Mouse (Mus musculus) brain, embryonic 18.5 days (tissue): ENCODE results near the gene Minos1.

ENCODE experiments used
- DNase-seq: peaks from one replicate; pipeline ENCODE4 v3.0.0-alpha.2; 2012; ENCODE audit warnings: low read depth, low spot score

The Minos1 gene

GRCm38 (mm10) chr4:139130701-139131549 is at the start of gene Minos1:
TSS of gene Minos1 (minus strand) at chr4:139131113.
- peak; percentile 92 for DNase-seq

DNA sequence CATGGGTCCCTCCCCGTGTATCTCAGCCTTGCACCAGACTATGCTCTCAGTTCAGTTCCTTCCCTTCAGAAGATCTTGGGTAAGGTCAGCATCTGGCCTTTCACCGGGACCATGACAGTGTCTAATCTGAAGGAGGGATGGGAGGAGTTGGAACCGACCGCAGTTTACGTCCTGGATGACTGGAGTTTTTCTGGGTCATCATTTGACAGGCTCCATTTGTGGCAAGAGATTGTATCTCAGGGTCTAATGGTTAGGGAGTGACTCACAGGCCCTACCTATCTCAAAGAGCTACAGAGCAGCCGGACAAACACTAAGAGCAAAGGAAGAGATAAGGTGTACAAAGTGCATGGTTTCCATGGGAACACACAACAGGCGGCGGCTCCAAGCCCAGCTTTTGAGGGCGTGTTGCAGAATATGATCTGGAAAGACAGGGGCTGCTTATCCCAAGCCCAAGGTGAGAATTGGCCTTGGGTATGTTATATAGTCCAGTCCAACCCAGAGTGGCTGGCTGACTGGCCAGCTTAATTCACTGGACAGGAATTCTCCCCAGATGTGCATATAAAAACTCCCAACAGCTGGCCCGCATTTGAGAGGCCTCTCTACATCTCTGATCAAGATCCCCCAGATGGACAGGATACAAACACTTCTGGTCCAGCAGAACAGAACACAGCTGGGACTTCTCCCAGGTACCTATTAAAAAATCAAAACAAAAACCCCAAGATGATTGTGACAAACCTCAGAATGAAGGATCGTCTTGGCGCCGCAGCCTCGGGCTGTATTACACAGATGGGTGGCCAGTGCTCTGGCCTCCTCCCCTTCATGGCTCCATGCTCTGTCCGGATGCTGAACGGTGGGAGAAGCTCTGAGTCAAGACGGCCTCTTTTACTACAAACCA is 49.1 kb upstream of the Minos1 start:
- DNase-seq: no peak

DNA sequence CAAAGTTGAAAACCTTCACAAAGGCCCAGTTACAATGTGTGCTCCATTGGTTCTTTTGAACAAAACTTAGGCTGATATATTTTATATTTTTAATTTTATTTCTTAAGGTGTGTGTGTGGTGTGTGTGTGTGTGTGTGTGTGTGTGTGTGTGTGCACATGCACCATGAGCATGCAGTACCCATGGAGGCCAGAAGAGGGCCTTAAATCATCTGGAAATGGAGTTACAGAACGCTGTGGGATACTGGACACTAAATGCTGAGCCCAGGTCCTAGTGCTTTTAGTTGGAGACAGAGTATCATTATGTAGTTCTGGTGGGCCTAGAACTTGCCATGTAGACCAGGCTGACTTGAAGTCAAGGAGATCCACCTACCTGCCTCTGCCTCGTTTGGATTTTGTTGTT is 48.3 kb upstream of the Minos1 start:
- DNase-seq: no peak

DNA sequence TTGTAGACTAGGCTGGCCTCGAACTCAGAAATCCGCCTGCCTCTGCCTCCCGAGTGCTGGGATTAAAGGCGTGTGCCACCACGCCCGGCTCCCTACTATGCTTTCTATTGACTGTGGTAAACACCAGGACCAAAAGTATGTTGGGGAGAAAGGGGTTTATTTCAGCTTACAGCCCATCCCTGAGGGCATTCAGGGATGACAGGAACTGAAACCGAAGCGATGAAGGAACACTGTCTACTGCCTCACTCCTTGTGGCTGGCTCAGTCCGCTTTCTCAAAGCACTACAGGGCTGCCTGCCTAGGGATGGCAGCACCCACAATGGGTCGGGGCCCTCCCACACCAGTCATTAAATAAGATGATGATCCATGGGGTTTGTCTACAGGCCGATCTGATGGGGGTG is 47.5 kb upstream of the Minos1 start:
- DNase-seq: no peak

GRCm38 (mm10) chr4:139177921-139178320 is 47.0 kb upstream of the Minos1 start:
- no peak for DNase-seq

- DNase-seq: no peak
Measured at GRCm38 (mm10) chr4:139176023-139176422, 45.1 kb upstream of the Minos1 start.

DNA sequence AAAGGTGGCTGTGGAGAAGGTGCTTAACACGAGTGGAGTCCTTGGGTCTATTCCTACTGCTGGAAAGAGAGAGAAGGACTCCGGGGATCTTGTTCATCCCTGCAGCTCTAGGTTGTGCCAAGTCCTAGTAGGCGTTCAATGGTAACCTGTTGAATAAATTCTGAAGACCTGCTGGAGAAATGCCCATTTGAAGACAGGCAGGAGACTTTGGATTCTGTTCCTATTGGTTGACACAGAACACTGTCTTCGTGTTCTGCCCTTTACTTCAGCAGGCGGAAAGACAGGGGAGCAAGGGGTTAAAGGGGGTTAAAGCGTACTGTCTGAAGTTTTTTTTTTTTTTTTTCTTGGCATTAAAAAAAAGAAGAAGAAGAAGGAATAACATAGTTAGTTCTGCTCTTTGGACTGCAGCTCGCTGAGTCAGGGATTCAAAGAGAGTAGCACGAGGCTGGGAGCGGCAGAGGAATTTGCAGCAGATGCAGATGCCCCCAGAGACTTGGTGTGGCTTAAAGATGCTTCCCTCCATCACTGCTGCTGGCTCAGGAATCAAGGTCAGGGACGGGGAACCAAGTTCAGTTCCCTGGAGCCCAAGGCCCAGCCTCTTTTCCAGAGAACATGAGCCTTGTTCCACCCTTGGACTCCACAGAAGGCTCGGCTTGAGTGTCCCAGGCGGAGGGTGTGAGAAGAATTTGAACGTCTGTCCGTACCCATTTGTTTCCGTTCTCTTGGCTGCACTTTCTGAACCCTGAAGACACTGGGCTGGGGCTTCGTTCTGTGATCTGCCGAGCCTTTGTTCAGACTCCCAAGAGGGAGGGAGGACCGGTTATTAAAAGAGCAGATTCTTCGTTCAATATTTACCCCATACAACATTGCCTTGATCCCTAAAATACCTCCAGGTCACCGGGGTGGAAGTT is 44.4 kb upstream of the Minos1 start:
- no peak for DNase-seq

GRCm38 (mm10) chr4:139169748-139170279 is 38.9 kb upstream of the Minos1 start:
- no peak for DNase-seq

DNA sequence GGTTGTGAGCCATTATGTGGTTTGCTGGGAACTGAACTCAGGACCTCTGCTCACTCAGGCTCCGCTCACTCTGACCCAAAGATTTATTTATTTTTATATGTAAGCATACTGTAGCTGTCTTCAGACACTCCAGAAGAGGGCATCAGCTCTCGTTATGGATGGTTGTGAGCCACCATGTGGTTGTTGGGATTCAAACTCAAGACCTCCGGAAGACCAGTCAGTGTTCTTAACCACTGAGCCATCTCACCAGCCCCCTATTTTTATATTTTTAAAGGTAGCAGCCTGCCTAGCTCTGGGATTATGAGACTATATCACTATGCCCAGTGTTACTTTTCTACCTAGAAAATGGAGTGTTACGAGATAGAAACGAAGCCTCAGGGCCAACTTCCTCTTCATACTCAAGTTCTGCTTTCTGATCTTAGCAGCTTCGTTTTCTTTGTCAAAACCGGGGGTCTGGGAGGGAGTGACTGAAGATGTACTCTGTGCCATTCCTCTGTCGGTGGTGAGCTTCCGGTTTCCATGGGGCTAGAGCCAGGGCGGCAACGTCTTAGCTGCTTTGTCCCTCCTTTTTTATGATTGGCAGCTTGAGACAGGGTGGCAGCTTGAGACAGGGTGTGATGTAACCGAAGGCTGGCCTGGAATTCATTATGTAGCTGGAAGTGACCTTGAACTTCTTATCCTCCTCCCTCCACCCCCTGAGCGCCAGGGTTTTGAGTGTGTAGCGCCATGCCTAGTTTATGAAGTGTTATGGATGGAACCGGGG is 38.3 kb upstream of the Minos1 start:
- DNase-seq: no peak

DNA sequence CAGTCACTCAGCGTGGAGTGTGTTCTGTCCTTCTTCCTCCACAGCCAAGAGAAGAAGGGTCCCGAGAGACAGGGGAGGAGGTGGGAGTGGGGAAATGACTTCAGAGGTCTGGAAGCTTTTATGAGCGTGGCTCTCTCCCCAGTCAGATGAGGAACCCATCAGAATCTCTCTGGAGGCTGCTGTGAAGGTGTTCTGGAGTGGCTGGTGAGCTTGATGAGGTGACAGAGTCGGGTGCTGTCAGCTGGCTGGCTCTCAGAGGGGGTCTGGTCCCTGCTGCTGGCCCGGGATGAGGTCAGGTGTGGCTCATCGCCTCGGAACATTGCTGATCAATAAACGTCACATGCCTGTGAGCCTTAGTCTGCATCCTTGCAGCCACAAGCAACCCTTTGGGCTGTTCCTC is 36.2 kb upstream of the Minos1 start:
- no peak for DNase-seq

DNA sequence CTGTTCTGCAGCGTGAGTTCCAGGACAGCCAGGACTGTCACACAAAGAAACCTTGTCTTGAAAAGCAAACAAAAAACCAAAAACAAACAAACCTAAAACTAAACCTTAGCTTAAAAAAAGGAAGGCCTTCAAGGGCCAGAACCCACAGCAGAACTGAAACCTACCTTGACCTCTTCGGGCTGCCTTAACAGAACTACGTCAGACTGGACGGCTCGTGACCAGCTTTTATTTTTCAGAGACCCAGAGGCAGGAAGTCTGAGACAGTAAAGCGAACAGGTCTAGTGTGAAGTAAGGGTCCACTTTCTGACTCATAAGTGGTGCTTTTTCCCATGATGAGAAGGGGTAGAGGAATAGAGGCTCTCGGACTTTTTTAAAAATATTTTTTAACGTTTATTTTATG is 35.3 kb upstream of the Minos1 start:
- DNase-seq: no peak

- DNase-seq: no peak
Measured at GRCm38 (mm10) chr4:139165259-139165658, 34.3 kb upstream of the Minos1 start.

GRCm38 (mm10) chr4:139164082-139164481 is 33.2 kb upstream of the Minos1 start:
- DNase-seq: no peak

GRCm38 (mm10) chr4:139161076-139161475 is 30.2 kb upstream of the Minos1 start:
- no peak for DNase-seq

DNA sequence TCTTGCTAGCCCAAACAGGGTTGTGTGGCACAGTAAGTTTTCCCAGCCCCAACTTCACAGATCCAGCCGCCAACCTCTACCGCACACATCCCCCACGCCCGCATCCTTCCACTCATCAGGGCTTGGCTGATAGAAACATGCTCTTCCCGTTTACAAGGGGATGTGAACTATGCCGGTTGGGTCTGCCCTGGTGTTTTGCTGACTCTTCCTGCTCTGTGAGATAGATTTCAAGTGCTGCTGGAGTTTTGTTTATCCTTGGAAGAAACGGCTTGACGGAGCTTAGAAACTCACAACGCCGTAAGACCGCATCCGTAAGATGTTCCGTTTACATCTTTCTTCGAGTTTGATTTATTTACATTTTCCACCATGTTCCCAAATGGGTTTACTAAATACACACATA is 27.4 kb upstream of the Minos1 start:
- no peak for DNase-seq

DNA sequence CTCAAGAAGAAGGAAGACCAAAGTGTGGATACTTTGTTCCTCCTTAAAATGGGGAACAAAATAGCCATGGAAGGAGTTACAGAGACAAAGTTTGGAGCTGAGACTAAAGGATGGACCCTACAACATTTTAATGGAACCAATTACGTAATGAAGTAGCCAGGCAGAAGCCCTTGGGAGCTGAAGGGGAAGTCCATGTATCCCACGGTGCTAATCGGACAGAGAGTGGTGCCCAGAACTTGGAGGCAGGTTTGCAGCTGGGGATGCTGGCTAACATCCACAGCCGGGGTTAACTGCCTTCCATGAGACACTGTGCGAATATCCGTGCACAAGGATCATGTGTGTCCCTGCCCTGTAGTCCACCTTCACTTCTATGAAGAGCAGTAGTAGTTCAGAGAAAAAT is 25.6 kb upstream of the Minos1 start:
- no peak for DNase-seq

- no peak for DNase-seq
Measured at GRCm38 (mm10) chr4:139154576-139155307, 23.8 kb upstream of the Minos1 start.

DNA sequence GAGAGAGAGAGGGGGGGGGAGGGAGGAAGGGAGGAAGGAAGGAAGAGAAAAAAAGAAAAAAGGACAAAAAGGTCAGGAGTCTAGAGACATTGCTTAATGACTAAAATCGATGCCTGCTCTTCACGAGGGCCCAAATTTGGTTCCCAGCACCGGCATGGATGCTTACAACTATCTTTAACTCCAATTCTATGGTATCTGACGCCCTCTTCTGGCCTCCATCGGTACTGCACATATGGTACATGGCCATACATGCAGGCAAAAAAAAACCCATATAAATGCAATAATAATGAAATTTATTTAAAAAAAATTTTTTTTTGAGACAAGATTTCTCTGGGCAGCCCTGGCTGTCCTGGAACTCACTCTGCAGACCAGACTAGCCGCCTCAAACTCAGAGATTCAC is 20.5 kb upstream of the Minos1 start:
- DNase-seq: no peak

GRCm38 (mm10) chr4:139146760-139147159 is 15.8 kb upstream of the Minos1 start:
- no peak for DNase-seq

- no peak for DNase-seq
Measured at GRCm38 (mm10) chr4:139145156-139145555, 14.2 kb upstream of the Minos1 start.
